ENCODE assay signal across 9 mouse cellular contexts in the genomic region with DNA sequence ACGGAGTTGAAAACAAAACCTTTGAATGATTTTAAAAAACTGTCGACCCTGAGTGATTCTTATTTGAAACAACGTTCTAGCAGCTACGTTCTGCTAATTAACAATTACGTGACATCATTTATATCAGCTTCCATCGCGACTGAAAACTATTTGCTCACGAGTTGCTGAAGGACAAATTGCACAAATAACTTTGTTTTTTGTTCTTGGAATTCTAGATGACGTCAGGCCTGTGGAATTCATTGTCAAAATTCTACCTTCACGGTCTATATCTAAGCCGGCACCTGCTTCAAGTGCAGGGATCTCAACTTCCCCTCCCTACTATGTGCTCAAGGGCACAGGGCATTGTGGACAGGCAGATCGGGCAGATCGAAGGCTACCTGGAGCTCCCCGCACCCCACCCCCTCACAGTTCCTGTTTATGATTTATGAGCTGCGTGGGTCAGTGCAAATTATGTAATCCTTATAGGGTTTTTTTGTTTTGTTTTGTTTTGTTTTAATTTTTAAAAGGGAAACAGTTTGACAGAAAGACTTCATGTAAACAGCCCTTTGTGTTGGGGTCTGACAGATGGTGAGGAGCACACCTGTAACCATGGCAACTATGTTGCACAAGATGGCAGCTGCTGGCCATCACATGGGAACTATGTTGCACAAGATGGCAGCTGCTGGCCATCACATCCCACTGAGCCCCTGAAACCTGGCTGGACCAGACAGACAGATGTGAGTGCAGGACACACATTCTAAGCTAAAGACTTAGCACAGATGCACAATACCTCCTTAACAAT. TPM values are rescaled to one million over a fixed set of nuclear protein-coding genes. Genes with fewer than 3 reads are reported as not detected.
A peak's percentile ranks its signal among the peaks of the same experiment; 100 is the strongest.
DNase-seq lines count a peak whose midpoint lies in the region; ATAC-seq lines count a peak whose summit lies in the region.
"Had no signal": no experiment of that assay in that cellular context is flagged by ENCODE, and none has a peak within 500 bp of the region (broad histone marks: within the 10 kb centered on the region; RNA-seq: fewer than 3 reads in every experiment).

No protein-coding gene starts in this region.

- WGBS in hindbrain, embryonic 11.5 days = 83% methylated on average over 15 of the region's 15 CpGs
- 40% methylated on average over 15 of the region's 15 CpGs for WGBS in lung, embryonic 15.5 days

- H3K9ac ChIP-seq in hindbrain, embryonic 11.5 days (ENCODE audit: low read depth, low read length) = 0 out of 2 replicates have a peak overlapping the region, but pooled peaks have one; percentile 31
- no peak overlapping the region for H3K9ac ChIP-seq in lung, embryonic 15.5 days

- H3K4me2 ChIP-seq in hindbrain, embryonic 11.5 days (replicated peaks; ENCODE audit: low read depth, low read length) = no peak overlapping the region
- H3K4me2 ChIP-seq in lung, embryonic 15.5 days = no peak overlapping the region

- H3K4me3 ChIP-seq in hindbrain, embryonic 11.5 days (ENCODE audit: low read depth, low read length) = no peak overlapping the region
- H3K4me3 ChIP-seq in lung, embryonic 15.5 days = no peak overlapping the region

- no peaks in the 10 kb centered on the region for H3K36me3 ChIP-seq in hindbrain, embryonic 11.5 days (ENCODE audit: control insufficient read depth, insufficient read depth, low read length)
- no peaks in the 10 kb centered on the region for H3K36me3 ChIP-seq in lung, embryonic 15.5 days

- peak overlapping the region; percentile 36; the same call in 1 of the 2 replicates for H3K27ac ChIP-seq in hindbrain, embryonic 11.5 days (ENCODE audit: low read depth, low read length)
- H3K27ac ChIP-seq in lung, embryonic 15.5 days = peak overlapping the region; percentile 77

- H3K9me3 ChIP-seq in hindbrain, embryonic 11.5 days (ENCODE audit: control insufficient read depth, low read length) = no peaks in the 10 kb centered on the region
- no peaks in the 10 kb centered on the region for H3K9me3 ChIP-seq in lung, embryonic 15.5 days
- H3K9me3 ChIP-seq: megakaryocyte, embryonic 14.5 days had no signal

- no peaks in the 10 kb centered on the region for H3K4me1 ChIP-seq in hindbrain, embryonic 11.5 days (replicated peaks; ENCODE audit: control insufficient read depth, insufficient read depth, low read length)
- peaks cover 40% of the 10 kb centered on the region for H3K4me1 ChIP-seq in lung, embryonic 15.5 days

- ATAC-seq in hindbrain, embryonic 11.5 days (ENCODE audit: low FRiP score) = peak; percentile 75
- peak; percentile 32; the same call in 1 of the 2 replicates for ATAC-seq in lung, embryonic 15.5 days (ENCODE audit: borderline replicate concordance, extremely low read depth, low FRiP score, low TSS enrichment)
- no peak for ATAC-seq in erythroid progenitor cell, adult 5-6 weeks (replicated peaks; ENCODE audit: low FRiP score, poor library complexity, severe bottlenecking)

- peak; percentile 40 for DNase-seq in A20 (ENCODE audit: low read depth, low spot score)
- peak; percentile 40 for DNase-seq in R1 (ENCODE audit: low read depth, low spot score)
- peak; percentile 54 for DNase-seq in hindbrain, embryonic 11.5 days (ENCODE audit: low spot score)
- DNase-seq in left cerebral cortex, postnatal 14 days (ENCODE audit: low spot score in 2 of 2) = no peak
- no peak for DNase-seq in spleen, postnatal 14 days (ENCODE audit: low spot score in 2 of 2)
- DNase-seq in left cerebral cortex, adult 9 months (ENCODE audit: low spot score in 2 of 2) = no peak

- H3K27me3 ChIP-seq in hindbrain, embryonic 11.5 days (ENCODE audit: control insufficient read depth, insufficient read depth, low read length) = no peaks in the 10 kb centered on the region
- H3K27me3 ChIP-seq in lung, embryonic 15.5 days = no peaks in the 10 kb centered on the region

- intact Hi-C loops in left cerebral cortex, postnatal 14 days (cut with DNase I) = no loop called here

RNA-seq across cellular contexts. Expression of gene F2r, which starts 21.2 kb away (rescaled TPM):
- polyA plus RNA-seq in hindbrain, embryonic 11.5 days (2014; fragmentation: Nextera tagmentation; extraction: Ambion mirVana) = 123 and 132 TPM in 2 replicates
- 106 and 114 TPM in 2 replicates for polyA plus RNA-seq in lung, embryonic 15.5 days (2015; fragmentation: Nextera tagmentation; extraction: Ambion mirVana)
- total RNA-seq in erythroid progenitor cell, adult 5-6 weeks (2015; ENCODE audit: low replicate concordance) = 0.84 and 1.8 TPM in 2 replicates
- 0.68 and 2.7 TPM in 2 replicates for total RNA-seq in erythroid progenitor cell, adult 5-6 weeks (2017; ENCODE audit: low replicate concordance)
- 1 to 10 TPM; 5.8 to 6.7 TPM for total RNA-seq in left cerebral cortex, postnatal 14 days (2021)

RNA-seq across cellular contexts. Expression of gene F2rl2, which starts 57.1 kb away (rescaled TPM):
- polyA plus RNA-seq in hindbrain, embryonic 11.5 days (2014; fragmentation: Nextera tagmentation; extraction: Ambion mirVana) = 2.8 and 3.7 TPM in 2 replicates
- polyA plus RNA-seq in lung, embryonic 15.5 days (2015; fragmentation: Nextera tagmentation; extraction: Ambion mirVana) = 0.87 and 0.94 TPM in 2 replicates
- total RNA-seq in erythroid progenitor cell, adult 5-6 weeks (2015; ENCODE audit: low replicate concordance) = 2.1 TPM in 1 of 2 replicates, not detected in the other
- total RNA-seq in erythroid progenitor cell, adult 5-6 weeks (2017; ENCODE audit: low replicate concordance) = 0.15 TPM in 1 of 2 replicates, not detected in the other
- total RNA-seq in left cerebral cortex, postnatal 14 days (2021) = under 1 TPM; 0.30 to 0.35 TPM

Comparison
In these comparisons a context has a peak if more than half of its experiments do, and no peak if none do; other contexts are left out.
1. DNase-seq: peak in A20 (single experiment), R1 (single experiment) and hindbrain, embryonic 11.5 days (single experiment); none in left cerebral cortex, postnatal 14 days (0 of 2), spleen, postnatal 14 days (0 of 2) and left cerebral cortex, adult 9 months (0 of 2).